Mouse (Mus musculus) ZHBTc4 (cell line): ENCODE results near the gene Apbb2.

Experiments
- DNase-seq: peaks from one replicate; pipeline ENCODE4 v3.0.0-alpha.2; 2011; ENCODE audit warnings: low read depth, low spot score

Gene Apbb2

DNA sequence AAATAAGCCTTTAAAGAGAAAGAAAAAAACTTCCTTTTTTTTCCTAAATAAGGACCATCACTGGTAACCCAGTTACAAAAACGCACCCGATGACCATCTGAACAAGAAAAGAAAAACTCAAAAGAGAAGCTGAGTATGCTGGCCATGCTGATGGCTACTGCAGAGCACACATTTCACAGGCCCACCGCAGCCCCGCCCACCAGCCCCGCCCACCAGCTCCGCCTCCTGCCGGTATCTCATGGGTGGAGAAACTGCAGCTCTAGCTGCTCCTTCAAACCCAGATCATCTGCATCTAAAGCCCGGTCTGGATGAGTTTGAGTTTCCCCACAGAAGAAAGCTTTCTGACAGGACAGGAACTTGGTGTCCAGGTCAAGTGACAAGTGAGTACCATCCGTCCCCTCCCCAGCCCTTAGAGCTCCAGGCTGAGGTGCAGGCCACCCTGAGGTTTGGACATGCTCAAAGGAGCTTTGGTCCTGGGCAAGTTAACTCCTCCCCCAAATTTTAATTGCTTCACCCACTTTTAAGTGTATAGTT, 16.2 kb downstream of the Apbb2 start:
- DNase-seq, result peak; percentile 85

DNA sequence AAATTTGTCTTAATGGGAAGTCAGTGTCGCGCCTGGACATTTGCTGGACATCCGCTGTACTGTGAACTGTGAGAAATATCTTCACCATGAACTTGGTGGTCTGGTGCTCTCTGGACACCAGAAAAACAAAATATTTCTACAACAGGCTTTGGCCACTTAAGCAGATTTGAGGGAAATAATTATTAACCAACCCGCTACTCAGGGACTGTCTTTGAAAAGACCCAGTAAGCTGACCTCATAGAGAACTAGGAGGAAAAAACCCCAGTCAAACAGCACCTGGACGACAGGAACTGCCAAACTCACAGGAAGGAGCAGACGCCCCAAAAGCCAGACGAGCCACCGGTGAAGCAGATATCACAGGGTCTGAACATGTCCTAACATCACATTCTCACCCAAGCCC, 18.2 kb downstream of the Apbb2 start:
- no peak for DNase-seq

DNA sequence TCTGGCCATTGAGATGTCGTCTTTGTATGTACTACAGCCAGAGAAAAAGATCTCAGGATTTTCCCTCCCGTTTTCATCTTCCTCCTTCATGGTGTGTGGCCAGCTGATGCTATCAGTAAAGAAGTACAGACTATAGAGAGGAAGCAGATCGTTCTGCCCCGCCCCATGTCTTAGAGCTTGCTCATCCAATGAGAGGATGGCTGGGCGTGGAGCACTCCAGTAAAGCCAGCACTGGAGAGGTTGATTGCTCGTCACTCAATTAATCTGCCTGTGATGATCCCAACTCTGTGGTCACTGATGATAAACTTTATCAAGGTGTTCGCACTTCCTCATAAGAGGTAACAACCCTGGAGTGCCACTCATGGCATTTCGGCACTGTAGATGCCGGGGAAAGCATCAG, 18.7 kb downstream of the Apbb2 start:
- DNase-seq, result peak; percentile 89

DNA sequence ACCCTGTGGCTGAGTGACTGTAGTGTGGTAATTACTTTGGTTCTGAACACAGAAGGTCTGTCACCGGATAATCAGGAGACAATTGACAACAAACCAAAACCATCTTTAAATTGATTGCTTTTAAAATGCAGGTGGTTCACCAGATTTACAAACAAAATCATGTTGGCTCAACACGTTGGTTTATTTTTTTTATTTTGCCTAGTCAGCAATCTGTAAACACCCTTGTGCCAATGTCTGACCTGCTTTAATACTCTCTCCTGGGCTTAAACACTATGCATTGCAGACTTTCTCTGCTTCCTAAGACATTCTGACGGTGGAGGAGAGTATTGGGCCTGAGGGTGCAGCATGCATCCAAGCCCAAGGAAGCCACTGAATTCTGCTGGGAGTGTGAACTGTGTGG, 22.3 kb downstream of the Apbb2 start:
- DNase-seq, result no peak

DNA sequence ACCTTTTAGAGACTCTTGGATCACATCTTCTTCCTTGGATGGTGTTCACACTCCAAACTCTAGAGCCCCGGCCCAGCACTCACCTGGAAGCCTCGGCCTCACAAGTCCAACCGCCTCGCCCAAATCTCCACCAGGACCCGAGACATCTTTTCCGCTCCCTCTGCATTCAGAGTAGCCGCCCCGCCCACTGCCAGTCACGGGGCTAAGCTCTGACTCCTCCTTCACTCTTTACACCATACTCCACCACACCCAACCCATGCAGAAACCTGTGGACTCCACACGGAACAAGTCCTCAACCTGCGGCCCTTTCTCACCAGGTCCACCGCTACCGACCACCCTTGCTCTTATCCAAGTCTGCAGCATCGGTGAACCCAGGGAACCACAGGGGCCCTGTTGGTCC, 23.7 kb downstream of the Apbb2 start:
- peak; percentile 90 for DNase-seq

DNA sequence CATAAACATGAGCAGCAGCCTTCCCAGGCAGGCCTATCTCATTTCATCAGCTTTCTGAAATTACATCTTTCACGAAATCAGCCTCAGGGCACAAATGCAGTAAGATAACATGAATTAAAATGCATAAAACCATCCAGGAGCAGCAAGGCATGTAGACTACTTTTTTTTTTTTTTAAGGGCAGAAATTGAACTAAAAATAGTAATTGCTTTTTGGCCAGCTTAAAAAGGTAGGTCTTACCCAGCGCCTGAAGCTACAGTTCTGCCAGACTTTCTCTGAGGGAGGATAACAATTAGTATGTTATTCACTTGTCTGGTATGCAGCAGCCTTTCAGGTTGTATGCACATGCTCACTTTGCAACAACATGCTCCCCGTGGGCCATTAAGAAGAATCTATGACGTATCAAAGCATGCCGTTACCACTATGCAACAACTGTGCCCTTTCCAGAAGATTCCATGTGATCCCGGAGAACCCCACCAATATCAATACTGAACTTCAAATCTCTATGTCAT, 32.3 kb downstream of the Apbb2 start:
- DNase-seq, result no peak

DNA sequence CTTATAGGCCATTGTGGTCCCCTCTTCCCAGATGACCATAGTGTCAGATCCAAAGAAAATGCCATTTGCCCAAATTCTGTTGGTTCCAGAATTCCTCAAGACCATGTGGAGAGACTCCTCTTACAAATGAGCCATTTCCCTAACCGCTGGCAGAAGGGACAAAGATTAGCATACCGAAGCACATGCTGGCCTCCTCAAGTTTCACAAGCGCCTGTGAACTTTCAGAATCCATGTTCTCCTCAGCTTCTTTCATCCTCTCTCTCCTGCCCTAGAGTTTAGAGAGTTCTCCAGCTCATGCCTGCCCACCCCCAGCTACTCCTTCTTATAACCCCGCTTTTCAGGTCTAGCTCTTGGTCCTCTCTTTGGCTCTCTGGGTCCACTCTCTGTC, 35.6 kb downstream of the Apbb2 start:
- no peak for DNase-seq

DNA sequence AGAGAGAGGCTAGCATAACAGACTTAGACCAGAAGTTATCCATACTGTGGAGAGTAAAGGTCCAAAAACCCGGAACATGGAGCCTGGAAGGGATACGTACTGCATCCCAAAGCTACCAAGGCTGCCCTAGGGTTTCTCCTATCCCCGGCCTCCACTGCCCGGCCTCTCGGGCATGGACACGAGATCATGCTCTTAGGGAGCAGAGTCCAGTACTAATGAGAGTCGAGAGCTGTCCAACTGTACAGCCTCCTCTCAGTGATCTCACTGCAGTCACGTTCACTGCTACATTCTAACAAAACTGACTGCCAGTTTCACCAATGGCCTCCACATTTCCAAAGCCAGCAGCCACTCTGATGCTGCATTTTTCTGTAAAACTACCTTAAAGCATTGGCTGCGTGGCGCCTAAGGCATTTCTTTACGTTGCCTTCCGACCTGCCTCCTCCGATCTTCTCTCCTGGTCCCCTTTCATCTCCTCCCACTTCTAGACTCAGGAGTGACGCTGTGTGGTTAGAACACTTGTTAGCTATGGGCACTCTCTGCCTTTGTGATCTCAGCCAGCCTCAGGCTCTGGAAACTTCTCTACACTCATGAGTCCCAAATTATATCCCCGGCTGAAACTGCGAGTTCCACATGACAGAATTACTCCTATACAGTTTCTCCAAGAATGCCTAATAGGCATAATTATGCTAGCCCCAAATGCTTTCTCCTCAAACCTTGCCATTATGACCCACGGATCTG, 36.1 kb downstream of the Apbb2 start:
- no peak for DNase-seq

DNA sequence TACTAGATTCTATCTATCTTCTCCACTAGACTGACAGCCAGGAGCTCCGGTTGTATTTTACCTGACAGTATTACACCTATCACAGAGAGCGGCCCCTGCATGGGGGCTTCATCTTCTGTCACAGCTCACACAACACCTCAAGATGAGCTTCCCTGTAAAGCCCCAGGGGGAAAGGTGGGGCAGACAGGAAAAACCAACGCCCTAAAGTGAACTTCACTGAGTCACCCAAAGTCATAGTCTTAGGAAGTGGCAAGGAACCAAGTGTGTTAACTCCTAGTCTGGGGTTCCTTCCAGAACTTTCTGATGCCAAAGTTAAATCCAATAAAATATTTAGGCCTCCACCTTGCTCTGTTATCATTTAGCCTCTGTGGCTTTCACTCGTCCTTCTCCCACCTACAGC, 39.5 kb downstream of the Apbb2 start:
- peak; percentile 41 for DNase-seq

DNA sequence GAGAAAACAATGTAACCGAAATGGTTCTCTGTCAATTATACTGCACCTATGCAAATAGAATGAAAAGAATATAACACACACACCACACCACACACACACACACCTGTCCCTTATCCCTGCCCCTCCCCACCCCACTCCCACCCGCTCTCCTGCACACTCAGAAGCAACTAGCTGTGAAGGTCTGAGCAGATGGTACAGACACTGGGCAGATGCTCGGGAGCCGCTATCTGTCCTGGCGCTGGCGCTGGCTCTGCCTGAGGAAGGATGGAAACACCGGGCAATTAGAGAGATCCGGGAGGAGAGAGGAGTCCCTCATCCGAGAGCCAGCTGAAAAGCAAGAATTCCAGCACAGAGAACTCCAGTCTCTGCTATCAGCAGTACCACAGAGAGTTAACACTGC, 42.3 kb downstream of the Apbb2 start:
- DNase-seq, result no peak

DNA sequence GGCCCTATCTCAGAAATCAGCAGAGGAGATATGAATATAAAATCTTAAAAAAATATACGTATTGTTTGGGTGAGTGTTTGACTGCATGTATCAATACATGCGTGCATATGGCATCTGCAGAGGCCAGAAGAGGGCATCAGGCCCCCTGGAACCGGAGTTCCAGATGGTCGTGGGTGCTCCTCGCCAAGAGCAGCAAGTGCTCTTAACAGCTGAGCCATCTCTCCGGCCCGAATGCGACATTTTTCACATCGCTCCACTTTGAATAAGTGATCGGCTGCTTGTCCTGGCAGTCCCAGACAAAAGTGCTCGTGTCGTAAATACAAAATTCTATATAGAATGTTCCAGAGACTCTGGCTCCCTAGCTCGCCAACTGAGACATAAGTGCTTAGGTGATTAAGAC, 43.4 kb downstream of the Apbb2 start:
- no peak for DNase-seq

DNA sequence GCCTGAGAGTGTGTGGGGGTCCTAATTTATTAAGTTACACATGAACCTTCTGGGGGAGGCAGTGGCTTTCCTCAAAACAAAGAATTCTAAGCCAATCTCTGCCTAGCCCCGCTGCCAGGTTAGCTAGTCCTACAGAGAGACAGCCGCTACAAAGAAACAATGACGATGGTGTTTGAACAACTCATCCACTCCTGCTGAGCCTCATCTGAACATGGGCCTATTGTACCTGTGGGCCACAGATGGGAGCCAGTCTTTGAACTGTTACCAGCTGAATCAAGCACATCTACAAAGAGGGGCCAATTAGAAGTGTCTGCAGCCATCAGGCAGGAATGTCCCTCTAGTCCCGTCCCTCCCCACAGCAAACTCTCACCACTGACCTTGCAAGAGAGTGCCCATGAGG, 45.3 kb downstream of the Apbb2 start:
- peak; percentile 61 for DNase-seq

DNA sequence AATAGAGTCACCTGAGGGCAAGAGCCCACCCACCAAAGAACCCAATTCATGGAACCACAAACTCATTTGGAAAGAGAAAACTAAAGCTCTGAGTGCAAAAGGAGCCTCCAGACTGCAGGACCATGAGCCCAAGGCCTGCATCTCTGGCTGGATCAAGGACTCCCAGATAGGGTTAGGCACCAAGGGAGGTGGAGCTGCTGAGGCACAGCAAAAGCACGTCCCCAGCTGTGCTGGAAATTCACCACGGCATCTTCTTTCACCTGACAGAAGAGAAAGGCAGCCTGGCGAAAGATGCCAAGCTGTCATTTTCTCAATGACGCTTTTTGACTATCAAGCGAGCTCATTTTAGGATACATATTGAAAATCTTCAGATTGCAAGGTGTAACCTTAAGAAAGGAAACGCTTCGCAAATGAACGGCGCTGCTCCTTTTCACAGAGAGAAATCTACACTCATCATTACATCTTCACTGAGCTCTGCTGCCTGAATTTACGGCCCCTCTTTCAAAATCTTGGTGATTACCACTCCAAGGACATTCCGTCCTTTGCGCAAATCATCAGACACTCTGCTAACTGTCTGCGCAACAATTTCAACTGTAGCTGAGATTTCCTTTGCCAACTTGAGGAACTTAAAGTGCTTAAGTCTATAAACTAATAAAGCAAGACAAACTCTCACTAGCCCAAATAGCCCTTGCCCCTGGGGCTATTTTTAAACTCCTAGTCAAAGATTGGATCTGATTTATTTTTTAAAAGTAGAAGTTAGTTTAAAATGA, 46.3 kb downstream of the Apbb2 start:
- DNase-seq, result no peak

DNA sequence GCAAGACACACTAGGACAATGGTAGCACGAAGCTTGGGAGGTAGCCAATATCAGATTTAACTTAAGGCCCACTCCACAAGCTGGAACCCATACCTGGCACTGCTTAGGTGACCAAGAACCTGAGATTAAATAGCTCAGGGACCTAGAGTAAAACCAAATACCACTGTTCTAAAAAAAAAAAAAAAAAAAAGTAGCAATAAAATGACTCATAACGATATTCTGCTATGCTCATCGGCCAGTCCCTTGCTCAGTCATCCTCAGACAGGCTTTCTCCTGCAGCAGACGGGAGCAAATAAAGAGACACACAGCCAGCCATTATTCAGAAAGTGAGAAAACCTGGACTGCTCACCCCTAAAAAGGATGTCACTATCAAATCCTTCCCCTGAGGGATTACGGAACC, 47.9 kb downstream of the Apbb2 start:
- no peak for DNase-seq

DNA sequence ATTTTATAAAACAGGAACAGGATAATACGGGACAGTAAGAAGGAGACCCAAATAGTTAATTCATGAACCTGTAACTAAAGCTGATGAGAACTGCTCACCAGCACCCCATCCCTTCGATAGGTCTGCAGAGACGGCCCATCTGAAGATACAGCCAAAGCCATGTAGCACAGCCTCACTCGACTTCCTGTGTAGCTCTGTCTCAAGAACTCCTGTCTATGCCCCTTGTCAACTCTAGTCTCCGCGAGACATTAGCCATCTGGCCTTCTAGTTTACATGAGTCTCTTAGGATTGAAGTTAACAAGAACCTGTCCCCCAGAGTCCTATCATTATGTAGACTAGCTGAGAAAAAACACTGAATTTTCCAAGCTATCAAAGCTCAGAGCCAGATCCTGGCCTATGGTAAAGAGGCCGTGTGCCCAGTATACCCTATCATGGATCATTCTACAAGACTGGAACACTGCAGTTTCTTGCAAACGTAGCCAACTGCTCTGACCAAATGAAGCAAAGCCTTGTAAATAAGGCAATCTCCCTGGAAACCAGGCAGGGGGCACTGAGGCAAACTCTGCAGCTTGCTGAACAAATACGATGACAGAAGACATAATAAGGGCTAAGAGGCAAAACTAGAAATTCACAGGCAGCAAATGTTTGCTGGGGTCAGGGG, 49.3 kb downstream of the Apbb2 start:
- no peak for DNase-seq

DNA sequence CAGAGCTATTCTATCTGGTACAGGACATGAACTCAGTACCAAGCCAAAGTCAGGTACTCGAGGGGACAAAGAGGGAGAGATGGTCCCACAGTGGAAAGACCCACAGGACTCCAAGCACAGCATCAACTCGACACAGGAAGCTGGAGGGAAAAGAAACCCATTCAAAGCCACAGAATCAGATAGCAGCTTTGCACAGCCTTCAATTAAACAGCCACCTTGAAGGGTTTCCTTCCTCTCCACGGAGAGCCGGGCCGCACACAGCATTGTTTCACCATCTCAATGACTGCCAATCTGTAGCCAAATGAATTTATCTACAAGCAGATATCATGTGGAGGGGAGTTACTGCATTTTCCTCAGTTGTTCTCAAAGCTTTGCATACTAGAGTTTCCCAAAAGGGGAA, 50.6 kb downstream of the Apbb2 start:
- no peak for DNase-seq

DNA sequence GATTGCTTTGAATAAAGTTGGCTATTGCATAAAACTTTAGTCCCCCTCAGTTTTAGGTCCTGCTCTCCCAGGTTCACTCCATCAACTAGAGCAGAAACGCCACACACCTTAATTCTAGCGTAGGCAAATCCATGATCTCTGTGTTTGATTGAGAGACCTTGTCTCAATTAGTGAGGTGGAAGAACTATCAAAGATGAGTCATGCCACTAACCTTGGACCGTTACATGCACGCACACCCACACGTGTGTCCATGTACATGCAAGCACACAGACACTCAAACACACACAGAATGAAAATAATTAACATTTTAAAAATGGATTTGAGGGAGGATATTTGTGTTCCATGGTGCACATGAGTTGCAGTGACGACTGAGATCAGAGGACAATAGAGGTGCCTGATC, 51.2 kb downstream of the Apbb2 start:
- DNase-seq, result no peak

DNA sequence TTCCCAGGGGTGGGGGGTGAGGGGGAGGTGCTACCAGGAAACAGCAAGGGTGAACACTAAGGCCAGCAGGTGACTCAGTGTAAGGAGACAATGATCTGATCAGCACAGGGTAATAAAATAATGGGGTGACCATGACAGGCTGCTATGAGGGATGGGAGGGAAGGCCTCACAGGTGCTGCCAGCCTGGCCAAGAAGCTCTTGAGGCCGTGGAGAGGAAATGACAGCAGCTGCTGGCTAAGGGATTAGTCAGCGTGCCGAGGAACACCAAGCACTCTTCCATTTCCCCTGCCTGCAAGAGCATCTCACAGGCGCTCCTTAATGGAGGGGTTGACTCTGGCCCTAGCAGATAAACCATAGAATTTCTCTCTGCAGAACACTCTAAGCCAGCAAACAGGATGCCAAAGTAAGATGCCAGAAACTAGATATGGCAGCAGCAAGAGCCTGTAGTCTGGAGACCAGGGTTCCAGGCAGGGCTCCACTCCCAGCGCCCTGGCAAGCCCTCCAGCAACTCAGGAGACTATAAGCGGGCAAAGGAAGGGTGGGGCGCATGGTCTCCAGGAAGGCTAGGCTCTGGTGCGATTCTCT, 58.9 kb downstream of the Apbb2 start:
- DNase-seq, result peak; percentile 31

DNA sequence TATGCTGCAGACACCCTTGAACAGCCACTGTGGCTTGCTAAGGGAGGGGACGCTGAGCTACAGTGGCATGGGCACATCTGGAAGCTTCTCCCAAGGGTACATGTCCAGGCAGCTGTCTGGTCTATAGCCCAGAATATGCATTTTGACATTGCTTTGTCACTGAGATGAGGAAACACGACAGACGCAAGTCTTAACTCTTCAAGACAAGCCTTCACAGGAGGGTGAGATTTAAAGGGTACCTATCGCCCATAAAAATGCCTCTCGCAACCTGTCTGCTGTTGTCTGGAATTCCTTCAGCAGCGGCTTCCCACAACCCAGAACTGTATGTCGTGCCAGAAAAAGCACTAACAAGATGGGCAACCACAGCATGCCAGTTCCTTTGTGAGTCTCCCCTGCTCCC, 60.5 kb downstream of the Apbb2 start:
- DNase-seq, result no peak

DNA sequence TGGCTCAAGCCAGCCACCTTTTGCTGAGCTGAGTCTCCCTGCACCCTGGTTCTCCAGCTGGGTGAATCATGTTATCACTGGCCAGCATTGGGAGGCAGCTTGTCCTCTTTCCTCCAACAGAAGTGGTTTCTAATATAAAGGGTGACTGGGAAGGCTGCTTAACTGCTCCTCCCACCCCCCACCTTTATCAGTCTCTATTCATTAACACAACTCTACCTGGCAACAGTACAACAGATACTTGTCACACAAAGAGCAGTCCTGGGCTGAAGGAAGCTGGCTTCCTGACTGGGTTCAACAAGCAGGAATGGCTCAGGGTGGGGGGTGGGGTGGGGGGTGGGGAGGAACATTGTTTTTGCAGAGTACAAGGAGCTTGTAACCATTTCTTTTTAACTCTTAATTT, 64.7 kb downstream of the Apbb2 start:
- DNase-seq, result no peak

DNA sequence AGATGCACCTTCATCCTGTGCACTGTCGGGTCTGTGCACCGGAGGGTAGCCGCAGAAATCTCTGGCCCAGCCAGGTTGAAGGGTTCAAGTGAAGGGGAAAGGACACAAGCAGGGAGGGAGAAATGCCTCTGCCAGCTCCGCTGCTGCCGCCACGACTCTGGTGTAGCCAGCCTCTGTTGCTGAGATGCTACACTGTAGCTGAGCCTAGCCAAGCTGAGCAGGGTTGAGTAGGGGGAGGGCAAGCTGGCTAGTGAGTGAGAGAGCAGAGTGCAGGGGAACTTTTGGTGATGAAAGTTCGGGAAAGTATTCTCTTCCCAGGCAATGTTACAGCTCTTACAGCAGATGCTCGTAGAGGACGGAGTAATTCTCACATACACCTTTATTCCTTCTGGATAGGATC, 66.3 kb downstream of the Apbb2 start:
- no peak for DNase-seq

DNA sequence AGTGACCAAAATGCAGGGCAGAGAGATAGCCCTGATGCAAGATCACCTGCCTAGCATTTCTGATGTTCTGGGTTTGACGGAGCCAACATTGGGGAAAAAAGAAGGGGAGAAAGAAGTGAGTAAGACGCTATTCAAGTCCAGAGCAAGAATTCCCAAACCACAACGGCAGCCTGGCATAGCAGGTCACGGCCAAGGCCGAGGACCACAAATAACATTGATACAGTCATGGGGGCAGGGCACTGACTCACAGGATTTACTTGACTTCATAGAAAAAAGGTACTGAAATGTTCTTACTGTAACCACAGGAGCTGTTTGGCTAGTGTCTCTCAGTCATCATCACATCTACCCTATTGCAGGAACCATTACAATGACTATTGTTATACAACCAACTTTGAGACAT, 68.3 kb downstream of the Apbb2 start:
- DNase-seq, result no peak
